Mouse (Mus musculus) midbrain, embryonic 11.5 days (tissue): ENCODE results near the gene Smim22. TPM values are rescaled to one million over a fixed set of nuclear protein-coding genes. Genes with fewer than 3 reads are reported as not detected.

Experiments used
- ATAC-seq: fragments of 200-750 bp; cut with Nextera tagmentation; 2 replicates; pipeline ENCODE4 v1.8.0; 2017; ENCODE audit warnings: moderate TSS enrichment, moderate library complexity; ENCODE audit not compliant: low FRiP score
- DNase-seq: peaks from one replicate; pipeline ENCODE4 v3.0.0; 2015; ENCODE audit warnings: low spot score; ENCODE audit errors: missing footprints
- H3K27ac ChIP-seq: fragments of 300-500 bp; sonication (generic); 2 replicates; pipeline ENCODE4 v1.5.1; 2014; ENCODE audit warnings: low read depth, low read length
- H3K27me3 ChIP-seq: fragments of 300-500 bp; sonication (generic); 2 replicates; pipeline ENCODE4 v1.6.1; 2014; ENCODE audit warnings: mild to moderate bottlenecking, low read length, moderate library complexity, mixed read lengths; ENCODE audit not compliant: control insufficient read depth, insufficient read depth
- H3K36me3 ChIP-seq: fragments of 300-500 bp; sonication (generic); 2 replicates; pipeline ENCODE4 v1.6.1; 2014; ENCODE audit warnings: mild to moderate bottlenecking, low read length, moderate library complexity, mixed read lengths; ENCODE audit not compliant: control insufficient read depth, insufficient read depth
- H3K4me1 ChIP-seq: fragments of 300-500 bp; sonication (generic); 2 replicates; pipeline ENCODE4 v1.6.1; 2014; ENCODE audit warnings: low read length; ENCODE audit not compliant: control insufficient read depth, insufficient read depth
- H3K4me2 ChIP-seq: fragments of 300-500 bp; sonication (generic); 2 replicates; pipeline ENCODE4 v1.6.1; 2014; ENCODE audit warnings: mild to moderate bottlenecking, moderate library complexity
- H3K4me3 ChIP-seq: fragments of 300-500 bp; sonication (generic); 2 replicates; pipeline ENCODE4 v1.5.1; 2014; ENCODE audit warnings: low read depth, low read length
- H3K9ac ChIP-seq: fragments of 300-500 bp; sonication (generic); 2 replicates; pipeline ENCODE4 v1.6.1; 2014; ENCODE audit warnings: low read length
- H3K9me3 ChIP-seq: fragments of 300-500 bp; sonication (generic); 2 replicates; pipeline ENCODE4 v1.6.1; 2016; ENCODE audit warnings: low read length; ENCODE audit not compliant: control insufficient read depth
- WGBS: fragments of 180-500 bp; shearing (Covaris S2); extraction: QIAGEN DNeasy Blood & Tissue Kit; methylation state at CpG from one replicate; pipeline ENCODE4 v1.1.7; 2014; 5-methylcytosine and 5-hydroxymethylcytosine counted together
- polyA plus RNA-seq: library from polyadenylated mRNA; unstranded; fragments of >200 nt; fragmentation: Nextera tagmentation; extraction: Ambion mirVana; gene quantifications from 2 replicates; pipeline ENCODE4 v1.2.1, GENCODE M21; 2014

The Smim22 gene
- polyA plus RNA-seq, 1 experiment from 2014 or later = not detected

DNA sequence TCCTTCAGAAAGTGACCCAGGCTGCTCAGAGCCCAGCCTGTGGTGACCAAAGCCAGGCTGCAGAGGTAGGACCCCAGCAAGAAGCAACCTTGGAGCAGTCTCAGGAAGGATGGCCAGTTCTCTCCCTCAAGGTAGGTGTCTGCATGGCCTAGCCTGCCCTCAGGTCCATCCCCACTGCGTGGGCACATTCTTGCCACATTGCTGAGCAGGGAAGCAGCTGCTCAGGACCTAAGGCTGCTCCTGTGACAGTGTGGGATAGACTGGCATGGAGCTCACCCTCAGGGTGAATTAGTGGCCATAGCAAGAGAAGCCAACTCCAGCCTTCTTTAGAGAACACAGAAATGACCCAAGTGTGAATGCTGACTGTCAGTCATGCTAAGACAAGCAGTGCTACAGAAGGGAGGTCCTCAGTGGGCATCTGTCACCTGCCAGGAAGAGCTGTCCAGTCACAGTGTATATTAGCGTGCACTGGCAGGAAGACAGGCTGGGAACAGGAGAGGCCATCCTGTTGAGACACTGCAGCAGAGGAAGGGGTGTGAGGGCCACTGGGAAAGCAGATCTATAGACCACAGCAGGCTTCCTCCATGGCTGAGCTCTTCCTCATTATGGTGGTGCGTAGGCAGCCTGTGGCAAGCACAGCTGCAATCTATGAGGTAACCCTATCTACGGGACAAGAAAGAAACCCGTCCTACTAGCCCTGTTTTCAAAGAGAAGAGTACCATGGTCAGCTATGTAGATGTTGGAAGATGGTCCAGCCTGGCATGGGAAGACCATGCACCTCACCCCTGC is 37.8 kb upstream of the Smim22 start:
- Histone ChIP-seq H3K9ac (no peak overlapping the region), H3K36me3 (no peaks in the 10 kb centered on the region), H3K27me3 (no peaks in the 10 kb centered on the region), H3K4me3 (no peak overlapping the region), H3K9me3 (no peaks in the 10 kb centered on the region), H3K4me2 (no peak overlapping the region), H3K27ac (no peak overlapping the region), H3K4me1 (peaks cover 5% of the 10 kb centered on the region)
- 83% methylated on average over 5 of the region's 5 CpGs for WGBS
- ATAC-seq = no peak
- DNase-seq = no peak

DNA sequence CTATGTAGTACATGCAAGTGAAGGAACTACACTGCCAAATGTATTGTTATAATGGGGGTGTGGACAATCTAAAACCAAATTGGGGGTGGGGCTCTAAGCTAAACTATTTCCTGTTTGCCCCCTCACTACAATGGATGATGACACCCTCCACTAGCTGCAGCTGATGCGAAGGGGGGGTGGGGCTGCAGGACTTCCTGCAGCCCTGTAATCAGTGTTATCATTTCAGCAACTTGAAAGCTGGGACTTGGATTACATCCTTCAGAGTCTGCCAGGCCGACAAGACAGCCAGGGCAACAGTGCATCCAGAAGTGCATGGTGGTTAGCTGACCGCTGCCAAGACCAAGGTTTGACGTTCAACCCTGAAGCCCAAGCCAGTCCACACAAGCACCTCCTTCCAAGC is 35.5 kb upstream of the Smim22 start:
- Histone ChIP-seq H3K9me3 (no peaks in the 10 kb centered on the region), H3K4me2 (no peak overlapping the region), H3K27me3 (no peaks in the 10 kb centered on the region), H3K36me3 (no peaks in the 10 kb centered on the region), H3K4me1 (no peaks in the 10 kb centered on the region), H3K27ac (no peak overlapping the region), H3K4me3 (no peak overlapping the region), H3K9ac (no peak overlapping the region)
- ATAC-seq = no peak
- DNase-seq = no peak
- 88% methylated on average over 4 of the region's 4 CpGs for WGBS

DNA sequence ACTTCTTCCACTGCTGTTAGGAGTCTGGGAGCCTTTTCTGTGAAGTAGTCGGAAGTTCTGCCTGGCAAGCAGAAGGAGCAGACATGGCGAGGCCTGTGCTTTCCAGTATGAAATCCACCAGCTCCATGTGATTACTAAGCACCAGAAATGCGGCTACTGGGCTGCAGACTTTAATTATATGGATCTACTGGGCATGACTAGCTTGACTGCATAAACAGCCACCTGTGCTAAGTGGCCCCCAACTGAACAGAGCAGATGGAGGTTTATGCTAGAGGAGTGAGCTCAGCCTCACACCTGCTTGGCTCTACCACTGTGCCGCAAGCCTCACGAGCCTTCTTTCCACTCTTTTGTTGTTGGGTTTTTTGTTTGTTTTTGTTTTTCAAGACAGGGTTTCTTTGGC is 32.6 kb upstream of the Smim22 start:
- no peaks in the 10 kb centered on the region for H3K4me1 ChIP-seq
- WGBS = 80% methylated on average over 5 of the region's 5 CpGs
- H3K27me3 ChIP-seq = no peaks in the 10 kb centered on the region
- no peak overlapping the region for H3K4me2 ChIP-seq
- ATAC-seq (no peak), DNase-seq (no peak)
- H3K36me3 ChIP-seq = no peaks in the 10 kb centered on the region
- no peaks in the 10 kb centered on the region for H3K9me3 ChIP-seq
- H3K4me3 ChIP-seq = no peak overlapping the region
- no peak overlapping the region for H3K9ac ChIP-seq
- no peak overlapping the region for H3K27ac ChIP-seq

DNA sequence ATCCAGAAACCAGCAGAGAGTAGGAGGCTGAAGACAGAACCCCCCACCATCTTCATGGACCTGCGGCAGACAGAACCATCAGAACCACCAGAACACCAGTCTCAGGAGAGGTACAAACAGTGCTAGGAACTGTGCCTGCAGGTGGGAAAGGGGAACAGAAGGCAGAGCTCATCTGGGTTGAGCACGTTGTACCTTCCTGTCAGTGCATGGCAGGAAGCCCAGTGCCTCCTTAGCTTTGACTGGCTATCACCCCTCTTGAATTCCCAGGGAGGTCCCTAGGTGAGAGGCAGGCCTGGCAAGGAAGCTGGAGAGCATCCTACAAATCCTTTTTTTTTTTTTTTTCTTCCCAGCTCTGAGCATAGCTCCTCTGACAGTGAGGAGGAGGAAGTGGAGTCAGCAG is 30.9 kb upstream of the Smim22 start:
- 74% methylated on average over 2 of the region's 2 CpGs for WGBS
- Histone ChIP-seq H3K4me2 (no peak overlapping the region), H3K36me3 (no peaks in the 10 kb centered on the region), H3K4me1 (no peaks in the 10 kb centered on the region), H3K9ac (no peak overlapping the region), H3K9me3 (no peaks in the 10 kb centered on the region), H3K4me3 (no peak overlapping the region), H3K27ac (no peak overlapping the region), H3K27me3 (no peaks in the 10 kb centered on the region)
- no peak for ATAC-seq
- no peak for DNase-seq

DNA sequence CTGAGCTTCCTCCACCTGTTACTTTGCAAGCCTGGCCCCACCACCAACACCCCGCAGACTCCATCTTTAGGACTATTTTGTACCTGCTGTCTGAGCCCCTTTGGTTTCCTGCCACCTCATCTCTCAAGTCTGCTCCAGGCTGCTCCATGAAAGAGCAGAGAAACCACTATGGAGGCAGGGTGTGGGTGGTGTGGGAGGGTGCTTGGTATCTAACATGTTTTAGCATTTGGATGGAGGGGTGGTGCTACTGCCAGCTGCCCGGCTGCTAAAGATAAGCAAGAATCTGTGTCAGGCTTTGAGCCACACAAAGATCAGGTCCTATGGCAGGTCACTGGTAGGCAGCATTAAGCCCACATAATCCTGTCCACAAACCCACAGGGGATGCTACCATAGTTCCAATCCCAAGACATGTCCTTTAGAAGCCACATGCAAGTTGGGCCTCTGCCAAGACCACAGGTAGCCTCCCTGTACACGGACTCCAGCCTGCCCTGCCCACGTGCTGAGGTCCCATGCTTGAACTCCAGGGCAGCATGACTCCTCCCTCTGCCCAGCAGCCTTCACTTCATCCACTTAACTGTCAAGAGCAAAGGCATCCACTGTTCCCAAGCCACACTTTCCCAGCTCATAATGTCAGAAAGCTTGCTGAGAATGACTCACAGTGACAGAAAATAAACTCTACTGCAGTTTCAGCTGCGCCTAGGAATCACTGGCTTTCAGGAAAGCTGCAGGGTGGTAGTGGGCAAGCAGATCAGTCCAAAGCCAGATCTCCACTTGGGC is 28.6 kb upstream of the Smim22 start:
- no peaks in the 10 kb centered on the region for H3K27me3 ChIP-seq

DNA sequence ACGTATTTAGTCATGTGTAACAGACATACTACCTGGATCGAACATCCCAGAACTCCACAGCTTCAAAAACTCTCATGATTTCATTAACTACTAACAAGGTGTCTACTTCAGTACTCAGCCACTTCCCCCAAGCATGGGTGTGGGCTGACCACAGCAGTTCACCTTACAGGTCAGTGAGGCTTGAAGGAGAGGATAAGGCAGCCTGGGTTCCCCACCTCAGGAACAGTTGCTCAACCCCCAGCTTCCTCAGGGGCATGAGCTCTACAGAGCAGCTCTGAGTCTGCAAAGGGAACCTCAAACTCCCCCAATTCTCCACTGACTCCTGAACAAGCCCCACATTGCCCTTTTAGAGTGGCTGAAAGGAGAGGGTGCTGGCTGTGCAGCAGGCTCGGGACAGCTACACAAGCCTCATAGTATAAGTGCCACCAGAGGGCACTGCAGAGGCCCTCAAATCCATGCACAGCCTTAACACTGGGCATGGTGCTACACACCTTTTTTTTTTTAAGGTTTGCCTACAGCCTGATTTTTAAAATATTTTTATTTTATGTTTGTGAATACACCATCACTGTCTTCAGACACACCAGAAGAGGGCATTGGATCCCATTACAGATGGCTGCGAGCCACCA is 27.2 kb upstream of the Smim22 start:
- no peak overlapping the region for H3K4me2 ChIP-seq
- ATAC-seq (peak; percentile 57; the same call in 1 of the 2 replicates), DNase-seq (no peak)
- H3K4me3 ChIP-seq = no peak overlapping the region
- no peaks in the 10 kb centered on the region for H3K9me3 ChIP-seq
- H3K27ac ChIP-seq = no peak overlapping the region
- no peak overlapping the region for H3K9ac ChIP-seq
- no peaks in the 10 kb centered on the region for H3K4me1 ChIP-seq
- H3K36me3 ChIP-seq = no peaks in the 10 kb centered on the region
- H3K27me3 ChIP-seq = no peaks in the 10 kb centered on the region
- WGBS = 72% methylated on average over 4 of the region's 4 CpGs

More for the DNA sequence above, 28.6 kb upstream of the Smim22 start:
- Histone ChIP-seq H3K4me2 (no peak overlapping the region), H3K4me1 (no peaks in the 10 kb centered on the region), H3K36me3 (no peaks in the 10 kb centered on the region), H3K9me3 (no peaks in the 10 kb centered on the region), H3K4me3 (no peak overlapping the region), H3K9ac (no peak overlapping the region), H3K27ac (no peak overlapping the region)
- no peak for ATAC-seq
- 69% methylated on average over 5 of the region's 5 CpGs for WGBS
- no peak for DNase-seq

DNA sequence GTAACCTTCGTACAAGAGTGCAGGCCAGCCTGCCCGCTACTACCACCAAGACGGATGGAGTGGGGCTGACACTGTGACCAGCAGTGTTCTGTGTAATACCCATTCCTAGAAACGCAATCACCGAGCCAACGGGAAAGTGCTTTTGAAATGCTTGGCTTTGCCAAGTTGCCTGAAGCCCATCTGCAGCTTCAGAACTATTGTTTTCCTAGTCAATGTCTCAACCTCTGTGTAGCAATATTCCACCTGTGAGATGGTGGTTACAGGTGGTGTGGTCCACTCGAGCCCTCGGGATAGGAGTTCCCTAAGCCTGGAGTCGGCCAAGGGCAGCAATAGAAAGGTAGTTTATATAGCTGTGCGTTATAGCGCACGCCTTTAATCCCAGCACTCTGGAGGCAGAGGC is 22.4 kb upstream of the Smim22 start:
- Histone ChIP-seq H3K9me3 (no peaks in the 10 kb centered on the region), H3K9ac (no peak overlapping the region), H3K4me2 (no peak overlapping the region), H3K4me1 (no peaks in the 10 kb centered on the region), H3K36me3 (no peaks in the 10 kb centered on the region), H3K4me3 (no peak overlapping the region), H3K27ac (no peak overlapping the region), H3K27me3 (no peaks in the 10 kb centered on the region)
- WGBS = 93% methylated on average over 12 of the region's 12 CpGs
- DNase-seq (no peak), ATAC-seq (no peak)

DNA sequence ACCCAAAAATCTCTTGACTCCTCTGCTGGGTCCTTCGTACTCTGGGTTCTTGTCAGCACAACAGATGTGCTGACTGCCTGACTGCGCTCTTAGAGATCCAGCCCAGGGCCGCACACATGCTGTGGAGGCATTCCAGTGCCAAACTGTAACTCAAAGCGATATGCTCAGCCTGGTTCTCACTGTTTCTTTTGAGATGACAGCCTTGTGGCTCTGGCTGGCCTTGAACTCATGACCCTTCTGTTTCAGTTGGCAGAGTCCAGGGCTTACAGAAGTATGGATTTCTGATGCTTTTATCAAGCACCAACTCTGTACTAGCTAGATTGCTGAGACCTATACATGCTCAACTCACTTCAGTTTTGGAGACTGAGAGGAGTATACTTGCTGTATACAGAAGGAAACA is 13.8 kb upstream of the Smim22 start:
- no peak overlapping the region for H3K27ac ChIP-seq
- WGBS = 91% methylated on average over 4 of the region's 4 CpGs
- no peak overlapping the region for H3K9ac ChIP-seq
- ATAC-seq (no peak), DNase-seq (no peak)
- no peaks in the 10 kb centered on the region for H3K4me1 ChIP-seq
- no peaks in the 10 kb centered on the region for H3K27me3 ChIP-seq
- no peaks in the 10 kb centered on the region for H3K36me3 ChIP-seq
- no peak overlapping the region for H3K4me2 ChIP-seq
- H3K4me3 ChIP-seq = no peak overlapping the region
- no peaks in the 10 kb centered on the region for H3K9me3 ChIP-seq

DNA sequence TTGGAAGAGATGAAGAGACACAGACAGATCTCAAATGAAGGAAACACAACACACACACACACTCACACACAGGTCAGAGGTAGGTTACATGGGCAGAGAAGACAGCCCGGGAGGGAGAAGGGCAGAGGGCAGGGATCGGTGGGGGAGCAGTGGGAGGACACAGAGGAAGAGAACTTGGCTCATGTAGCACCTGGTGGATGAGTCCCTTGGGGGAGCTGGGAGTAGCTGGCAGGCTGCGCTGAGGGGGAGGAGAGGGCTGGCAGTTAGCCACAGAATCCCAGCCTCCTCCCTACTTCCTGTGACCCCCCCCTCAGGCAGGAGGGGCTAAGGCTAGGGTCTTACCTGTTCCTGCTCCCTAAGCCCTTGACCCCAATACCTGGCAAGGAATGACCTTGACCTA is 9.5 kb upstream of the Smim22 start, which contains the start of gene Sept12:
Gene Sept12, minus strand, starts transcription at position 300 of the 400 bp plus-strand sequence.
- no peak within 1 kb of the TSS for H3K4me2 ChIP-seq
- H3K36me3 ChIP-seq = no peaks in the 10 kb centered on the region
- no peak within 1 kb of the TSS for H3K4me3 ChIP-seq
- WGBS = 76% methylated on average over 3 of the region's 3 CpGs
- no peak within 1 kb of the TSS for H3K27ac ChIP-seq
- no peaks in the 10 kb centered on the region for H3K9me3 ChIP-seq
- no peaks in the 10 kb centered on the region for H3K4me1 ChIP-seq
- DNase-seq = no peak
- no peak within 1 kb of the TSS for H3K9ac ChIP-seq
- H3K27me3 ChIP-seq = no peaks in the 10 kb centered on the region
- ATAC-seq = no peak
